Mouse (Mus musculus): ENCODE results near the gene Chaf1a. TPM values are rescaled to one million over a fixed set of nuclear protein-coding genes. Genes with fewer than 3 reads are reported as not detected.
A peak's percentile ranks its signal among the peaks of the same experiment; 100 is the strongest.

Gene Chaf1a
- polyA plus RNA-seq, 1 experiment from 2014 or later: 22.0 TPM

DNA sequence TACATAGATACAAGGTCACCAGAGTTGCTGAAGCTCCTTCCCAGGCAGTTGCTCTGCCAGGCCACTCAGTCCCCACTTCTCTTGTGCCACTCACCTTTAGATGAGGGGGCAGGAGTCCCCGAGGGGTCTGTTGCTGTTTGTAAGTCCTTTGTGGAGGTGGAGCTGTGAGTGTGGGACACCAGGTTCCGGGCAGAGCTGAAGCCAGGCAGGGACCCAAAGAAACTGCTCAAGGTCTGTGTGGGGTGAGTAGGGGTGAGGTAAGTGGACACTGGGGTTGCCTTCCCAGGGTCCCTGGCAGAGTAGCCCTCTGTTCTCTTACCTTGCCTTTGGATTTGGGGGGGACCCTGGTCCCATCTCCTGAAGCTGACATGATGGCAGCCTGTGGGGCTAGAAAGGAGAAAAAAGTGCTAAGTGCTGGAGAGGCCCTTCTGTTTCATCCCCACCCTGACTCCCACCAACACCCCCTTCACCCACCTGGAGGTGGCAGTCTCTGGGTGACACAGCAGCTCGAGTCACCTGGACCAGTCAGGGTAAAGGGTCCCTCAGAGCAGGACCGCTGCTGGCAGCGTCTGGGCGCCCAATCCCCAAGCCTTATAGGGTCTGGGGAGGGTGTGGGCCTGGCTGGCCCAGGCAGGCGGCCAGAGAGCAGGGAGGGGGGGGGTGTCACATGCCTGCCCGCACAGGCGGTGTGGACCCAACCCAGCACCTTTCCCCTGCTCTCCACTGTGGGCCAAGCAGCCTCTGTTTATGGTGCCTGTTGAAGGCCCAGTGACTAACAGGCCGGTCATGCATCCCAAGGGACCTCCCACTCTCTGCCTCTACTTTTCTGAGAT lies 69.2 kb downstream of the Chaf1a start, which contains the start of gene Plin4:
Gene Plin4, minus strand, starts transcription at position 585 of the 833 bp plus-strand sequence.
- Histone ChIP-seq H3K27ac (ENCODE audit: poor library complexity, severe bottlenecking) (no peak within 1 kb of the TSS), H3K9ac (0 out of 2 replicates have a peak within 1 kb of the TSS, but pooled peaks have one; percentile 7), H3K4me2 (no peak within 1 kb of the TSS), H3K4me1 (replicated peaks) (peaks cover 9% of the 10 kb centered on the region), H3K9me3 (replicated peaks) (no peaks in the 10 kb centered on the region), H3K36me3 (peaks cover 16% of the 10 kb centered on the region; the same call in 1 of the 2 replicates), H3K27me3 (replicated peaks) (no peaks in the 10 kb centered on the region), H3K4me3 (no peak within 1 kb of the TSS)
- WGBS: 46% methylated on average over 10 of the region's 10 CpGs
- 0 out of 2 replicates have a peak, but pooled peaks have one; percentile 34 for ATAC-seq (ENCODE audit: insufficient number of reproducible peaks, low FRiP score)

DNA sequence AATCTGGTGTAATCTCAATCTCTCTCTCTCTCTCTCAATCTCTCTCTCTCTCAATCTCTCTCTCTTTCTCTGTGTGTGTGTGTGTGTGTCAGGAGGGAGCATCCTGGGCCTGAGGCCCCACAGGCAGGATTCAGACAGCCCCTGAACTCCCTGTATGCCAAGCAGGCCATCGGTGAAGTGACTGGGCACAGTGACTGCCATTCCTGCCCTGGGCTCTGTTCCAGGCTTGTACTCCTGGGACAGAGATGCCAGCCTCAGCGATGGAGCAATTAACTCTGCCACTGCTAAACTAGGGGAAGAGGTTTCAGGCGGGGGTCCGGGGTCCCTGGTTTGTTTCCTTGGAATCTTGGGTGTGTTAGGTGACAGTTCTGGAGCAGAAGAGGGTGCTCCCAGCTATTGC lies 70.3 kb downstream of the Chaf1a start:
- 68% methylated on average over 4 of the region's 4 CpGs for WGBS
- H3K4me3 ChIP-seq: no peak overlapping the region
- H3K4me1 ChIP-seq (replicated peaks): peaks cover 9% of the 10 kb centered on the region
- no peaks in the 10 kb centered on the region for H3K9me3 ChIP-seq (replicated peaks)
- peaks cover 16% of the 10 kb centered on the region; the same call in 1 of the 2 replicates for H3K36me3 ChIP-seq
- no peak overlapping the region for H3K4me2 ChIP-seq
- 0 out of 2 replicates have a peak overlapping the region, but pooled peaks have one; percentile 7 for H3K9ac ChIP-seq
- H3K27ac ChIP-seq (ENCODE audit: poor library complexity, severe bottlenecking): no peak overlapping the region
- peaks cover 5% of the 10 kb centered on the region for H3K27me3 ChIP-seq (replicated peaks)
- no peak for ATAC-seq (ENCODE audit: insufficient number of reproducible peaks, low FRiP score)

DNA sequence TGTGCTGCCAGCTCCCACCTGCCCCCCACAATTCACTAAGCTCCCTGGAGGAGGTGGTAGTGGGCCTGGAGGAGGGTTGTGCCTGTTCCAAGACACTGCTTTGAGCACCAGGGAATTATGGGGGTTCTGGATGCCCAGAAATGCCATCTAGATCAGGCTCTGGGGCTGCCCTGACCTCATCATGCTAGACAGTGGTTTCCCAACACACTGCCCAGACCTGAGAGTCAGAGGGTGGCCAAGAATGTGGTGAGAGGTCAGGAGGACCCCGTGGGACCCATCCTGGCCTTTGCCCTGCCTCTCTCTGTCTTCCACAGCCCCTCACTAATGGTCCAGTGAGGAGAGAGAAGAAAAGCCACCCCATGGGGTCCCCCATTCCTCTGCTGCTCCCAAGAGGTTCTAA lies 70.8 kb downstream of the Chaf1a start:
- no peak overlapping the region for H3K4me2 ChIP-seq

DNA sequence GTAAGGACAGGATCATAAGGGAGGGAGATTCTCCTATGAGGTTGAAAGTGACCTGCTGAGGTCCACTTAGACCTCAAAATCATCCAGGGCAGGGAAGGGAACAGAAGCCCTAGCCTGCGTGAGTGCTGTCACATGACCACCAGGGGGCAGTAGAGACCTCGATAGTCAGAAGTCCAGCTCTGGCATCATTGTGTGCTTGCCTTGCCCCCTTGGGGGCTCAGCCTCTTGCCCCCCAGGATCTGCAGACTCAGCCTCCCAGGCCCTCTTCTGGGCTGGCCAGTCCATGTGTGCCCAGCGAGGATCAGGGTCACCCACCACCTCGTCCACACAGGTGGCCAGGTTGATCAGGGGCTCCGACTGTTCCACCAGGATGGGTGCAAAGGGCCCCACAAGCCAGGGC lies 71.6 kb downstream of the Chaf1a start:
- peaks cover 18% of the 10 kb centered on the region for H3K27me3 ChIP-seq (replicated peaks)
- ATAC-seq (ENCODE audit: insufficient number of reproducible peaks, low FRiP score): no peak; the same call in 1 of the 2 replicates
- H3K27ac ChIP-seq (ENCODE audit: poor library complexity, severe bottlenecking): no peak overlapping the region
- no peak overlapping the region for H3K9ac ChIP-seq
- peaks cover 9% of the 10 kb centered on the region for H3K4me1 ChIP-seq (replicated peaks)
- 45% methylated on average over 5 of the region's 5 CpGs for WGBS
- no peak overlapping the region for H3K4me3 ChIP-seq
- no peaks in the 10 kb centered on the region for H3K9me3 ChIP-seq (replicated peaks)
- H3K4me2 ChIP-seq: no peak overlapping the region
- peaks cover 16% of the 10 kb centered on the region; the same call in 1 of the 2 replicates for H3K36me3 ChIP-seq

More for the DNA sequence above, 70.8 kb downstream of the Chaf1a start:
- peaks cover 9% of the 10 kb centered on the region for H3K27me3 ChIP-seq (replicated peaks)
- H3K36me3 ChIP-seq: peaks cover 16% of the 10 kb centered on the region; the same call in 1 of the 2 replicates
- H3K4me3 ChIP-seq: no peak overlapping the region
- peaks cover 9% of the 10 kb centered on the region for H3K4me1 ChIP-seq (replicated peaks)
- H3K27ac ChIP-seq (ENCODE audit: poor library complexity, severe bottlenecking): no peak overlapping the region
- WGBS: 77% methylated on average over 1 of the region's 1 CpGs
- 0 out of 2 replicates have a peak overlapping the region, but pooled peaks have one; percentile 7 for H3K9ac ChIP-seq
- ATAC-seq (ENCODE audit: insufficient number of reproducible peaks, low FRiP score): no peak
- H3K9me3 ChIP-seq (replicated peaks): no peaks in the 10 kb centered on the region

DNA sequence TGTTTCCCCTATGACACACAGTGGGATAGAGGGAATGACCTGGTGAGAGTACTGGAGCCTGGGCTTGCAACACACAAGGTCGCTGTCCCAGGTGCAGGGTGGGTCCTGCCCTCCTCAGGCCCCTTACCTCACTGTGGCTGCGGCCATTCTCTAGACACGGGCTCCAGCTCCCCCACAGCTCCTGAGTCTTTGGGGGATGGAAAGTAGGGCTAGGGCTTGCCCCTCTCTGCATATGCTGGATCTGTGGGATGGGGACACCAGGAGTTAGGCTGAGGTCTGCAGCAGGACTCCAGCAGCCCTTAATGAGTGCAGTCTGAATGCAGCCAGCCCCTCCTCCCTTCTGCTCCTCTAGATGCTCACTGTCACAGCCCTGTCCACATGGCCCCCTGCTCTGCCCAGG lies 72.5 kb downstream of the Chaf1a start:
- Histone ChIP-seq H3K4me3 (no peak overlapping the region), H3K9me3 (replicated peaks) (no peaks in the 10 kb centered on the region), H3K9ac (no peak overlapping the region), H3K4me1 (replicated peaks) (peaks cover 15% of the 10 kb centered on the region), H3K27me3 (replicated peaks) (peaks cover 25% of the 10 kb centered on the region), H3K27ac (ENCODE audit: poor library complexity, severe bottlenecking) (no peak overlapping the region), H3K4me2 (no peak overlapping the region), H3K36me3 (peaks cover 10% of the 10 kb centered on the region; the same call in 1 of the 2 replicates)
- WGBS: 64% methylated on average over 3 of the region's 3 CpGs
- no peak for ATAC-seq (ENCODE audit: insufficient number of reproducible peaks, low FRiP score)

DNA sequence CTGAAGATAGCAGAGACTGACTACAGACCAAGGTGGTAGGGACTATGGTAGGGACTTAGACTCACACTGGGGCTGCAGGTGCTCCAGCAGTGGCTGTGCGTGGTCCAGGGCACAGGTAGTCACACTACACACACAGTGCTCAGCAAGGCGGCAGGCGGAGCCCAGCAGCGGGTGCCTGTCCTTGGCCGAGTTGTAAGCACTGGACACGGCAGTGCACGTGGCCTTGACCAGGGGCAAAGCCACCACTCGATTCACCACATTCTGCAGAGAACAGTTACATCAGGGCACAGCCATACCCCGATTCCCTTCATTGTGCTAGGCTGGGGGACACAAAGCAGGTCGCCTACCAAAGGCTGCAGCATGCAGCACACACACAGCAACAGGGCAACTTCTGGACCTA lies 76.0 kb downstream of the Chaf1a start:
- no peaks in the 10 kb centered on the region for H3K9me3 ChIP-seq (replicated peaks)
- no peak overlapping the region for H3K4me2 ChIP-seq
- no peak overlapping the region for H3K27ac ChIP-seq (ENCODE audit: poor library complexity, severe bottlenecking)
- peaks cover 23% of the 10 kb centered on the region for H3K4me1 ChIP-seq (replicated peaks)
- peaks cover 56% of the 10 kb centered on the region for H3K27me3 ChIP-seq (replicated peaks)
- no peak overlapping the region for H3K4me3 ChIP-seq
- ATAC-seq (ENCODE audit: insufficient number of reproducible peaks, low FRiP score): no peak
- 67% methylated on average over 10 of the region's 10 CpGs for WGBS
- H3K36me3 ChIP-seq: no peaks in the 10 kb centered on the region
- no peak overlapping the region for H3K9ac ChIP-seq

DNA sequence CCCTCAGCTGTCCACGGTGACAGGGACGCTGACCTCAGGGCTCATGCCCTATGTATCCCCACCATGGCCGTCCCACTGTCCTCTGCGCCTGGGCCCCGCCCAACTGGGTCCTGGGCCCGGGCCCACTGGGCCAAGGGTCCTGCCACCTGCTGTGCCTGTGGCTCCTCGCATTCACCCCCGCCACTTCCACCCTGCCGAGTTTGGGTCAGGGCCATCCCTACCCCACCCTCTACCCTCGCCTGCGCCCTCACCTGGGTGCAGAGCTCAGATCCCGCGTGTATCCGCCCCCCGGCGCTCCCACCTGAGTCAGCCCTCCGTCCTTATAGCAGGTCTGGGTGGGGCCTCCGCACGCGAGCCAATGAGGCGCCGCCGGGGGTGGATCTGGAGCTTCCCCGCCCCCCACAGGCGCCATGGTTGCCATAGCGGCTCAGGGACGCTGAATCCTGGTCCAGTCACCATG lies 77.0 kb downstream of the Chaf1a start, which contains the start of gene Plin5:
Gene Plin5, minus strand, starts transcription at position 346 of the 460 bp plus-strand sequence.
- Histone ChIP-seq H3K27me3 (replicated peaks) (peaks cover 67% of the 10 kb centered on the region), H3K4me2 (peak within 1 kb of the TSS; percentile 66), H3K4me3 (peak within 1 kb of the TSS; percentile 33), H3K27ac (ENCODE audit: poor library complexity, severe bottlenecking) (no peak within 1 kb of the TSS), H3K9me3 (replicated peaks) (peaks cover 5% of the 10 kb centered on the region), H3K36me3 (no peaks in the 10 kb centered on the region), H3K4me1 (replicated peaks) (peaks cover 23% of the 10 kb centered on the region), H3K9ac (no peak within 1 kb of the TSS)
- 1% methylated on average over 27 of the region's 27 CpGs for WGBS
- ATAC-seq (ENCODE audit: insufficient number of reproducible peaks, low FRiP score): peak; percentile 14; the same call in 1 of the 2 replicates

DNA sequence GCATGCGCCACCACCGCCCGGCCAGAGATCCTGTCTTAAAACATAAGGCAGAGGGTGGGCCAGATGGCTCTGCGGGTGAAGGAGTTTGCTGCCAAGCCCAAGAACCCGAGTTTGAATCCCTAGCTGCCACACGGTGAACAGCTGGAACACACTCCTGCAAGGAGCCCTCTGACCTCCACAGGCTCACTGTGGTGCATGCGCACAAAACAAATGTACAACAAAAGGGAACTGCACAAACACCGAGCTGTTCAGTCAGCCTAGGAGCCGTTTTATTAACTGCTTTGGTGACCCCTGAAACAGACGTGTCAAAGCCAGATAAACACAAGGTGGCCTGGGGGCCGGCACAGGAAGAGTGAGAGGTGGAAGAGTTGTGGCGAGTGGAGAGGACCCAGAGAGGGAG lies 79.2 kb downstream of the Chaf1a start:
- Histone ChIP-seq H3K4me1 (replicated peaks) (peaks cover 30% of the 10 kb centered on the region), H3K27me3 (replicated peaks) (peaks cover 88% of the 10 kb centered on the region), H3K9ac (no peak overlapping the region)

DNA sequence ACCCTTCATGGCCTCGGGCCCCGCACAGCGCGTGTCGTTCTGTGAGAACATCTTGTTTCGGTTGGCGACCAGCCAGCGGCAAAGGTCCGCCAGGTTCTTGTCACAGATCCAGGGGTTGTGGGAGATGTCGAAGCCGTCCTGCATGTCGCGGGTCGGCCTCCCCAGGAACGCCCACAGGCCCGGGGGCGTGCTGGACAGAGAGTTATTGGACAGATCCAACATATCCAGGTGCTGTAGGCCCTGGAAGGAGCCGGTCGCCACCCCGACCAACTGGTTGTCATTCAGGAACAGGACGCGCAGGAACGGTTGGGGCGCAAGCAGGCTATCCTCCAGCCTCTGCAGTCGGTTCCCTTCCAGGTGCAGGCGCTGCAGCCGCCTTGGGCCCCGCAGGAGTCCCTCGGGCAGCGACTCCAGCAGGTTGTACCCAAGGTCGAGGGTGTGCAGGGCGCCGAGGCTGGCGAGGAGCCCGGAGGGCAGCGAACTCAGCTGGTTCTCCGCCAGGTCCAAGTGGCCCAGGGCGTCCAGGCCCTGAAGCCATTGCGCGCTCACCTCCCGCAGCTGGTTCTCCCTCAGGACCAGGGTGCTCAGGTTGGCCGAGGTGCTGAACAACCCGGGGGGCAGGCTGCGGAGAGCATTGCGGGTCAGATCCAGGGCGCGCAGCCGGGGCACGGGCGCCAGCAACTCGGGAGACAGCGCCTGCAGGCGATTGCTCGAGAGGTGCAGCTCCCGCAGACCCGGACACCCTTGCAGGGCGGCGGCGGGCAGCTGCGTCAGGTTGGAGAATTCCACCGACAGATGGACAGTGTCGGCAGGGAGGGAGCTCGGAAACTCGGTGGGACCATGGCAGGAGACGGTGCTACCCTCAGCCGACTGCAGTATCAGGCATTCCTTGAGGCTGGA lies 80.0 kb downstream of the Chaf1a start:
- Histone ChIP-seq H3K27me3 (replicated peaks) (peaks cover 90% of the 10 kb centered on the region), H3K9me3 (replicated peaks) (peaks cover 16% of the 10 kb centered on the region), H3K9ac (peak overlapping the region; percentile 38), H3K4me2 (peak overlapping the region; percentile 65), H3K4me3 (peak overlapping the region; percentile 38), H3K4me1 (replicated peaks) (peaks cover 34% of the 10 kb centered on the region), H3K36me3 (no peaks in the 10 kb centered on the region), H3K27ac (ENCODE audit: poor library complexity, severe bottlenecking) (no peak overlapping the region)
- 4% methylated on average over 66 of the region's 66 CpGs for WGBS
- ATAC-seq (ENCODE audit: insufficient number of reproducible peaks, low FRiP score): 0 out of 2 replicates have a peak, but pooled peaks have one; percentile 1

More for the DNA sequence above, 79.2 kb downstream of the Chaf1a start:
- H3K36me3 ChIP-seq: no peaks in the 10 kb centered on the region
- no peak overlapping the region for H3K27ac ChIP-seq (ENCODE audit: poor library complexity, severe bottlenecking)
- no peak for ATAC-seq (ENCODE audit: insufficient number of reproducible peaks, low FRiP score)
- 33% methylated on average over 12 of the region's 12 CpGs for WGBS
- H3K4me2 ChIP-seq: peak overlapping the region; percentile 65
- H3K4me3 ChIP-seq: peak overlapping the region; percentile 38
- H3K9me3 ChIP-seq (replicated peaks): peaks cover 16% of the 10 kb centered on the region

DNA sequence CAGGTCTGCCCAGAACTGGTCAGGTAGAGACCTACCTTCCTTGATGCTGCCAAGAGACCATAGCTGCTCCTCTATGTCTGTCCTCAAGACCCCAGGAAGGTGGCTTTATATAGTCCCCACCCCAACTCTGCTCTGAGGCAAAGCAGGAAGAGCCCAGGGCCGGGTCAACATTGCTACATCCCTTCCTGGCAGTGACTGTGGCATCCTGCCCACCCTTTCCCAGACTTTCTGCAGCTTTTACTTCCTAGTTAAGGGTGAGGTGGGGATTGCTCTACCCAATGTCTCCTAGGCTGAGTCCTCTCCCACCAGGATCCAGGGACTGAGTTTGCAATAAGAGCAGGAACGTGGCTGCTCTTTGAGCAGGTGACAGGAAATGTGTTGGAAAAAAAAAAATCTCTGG lies 81.6 kb downstream of the Chaf1a start, which contains the start of gene Lrg1:
Gene Lrg1, minus strand, starts transcription at position 176 of the 400 bp plus-strand sequence.
- H3K4me1 ChIP-seq (replicated peaks): peaks cover 34% of the 10 kb centered on the region

More for the DNA sequence above, 81.6 kb downstream of the Chaf1a start, which contains the start of gene Lrg1:
- Histone ChIP-seq H3K9me3 (replicated peaks) (peaks cover 16% of the 10 kb centered on the region), H3K36me3 (no peaks in the 10 kb centered on the region), H3K9ac (no peak within 1 kb of the TSS; the same call in 1 of the 2 replicates), H3K4me3 (peak within 1 kb of the TSS; percentile 38; the same call in 1 of the 2 replicates), H3K27ac (ENCODE audit: poor library complexity, severe bottlenecking) (no peak within 1 kb of the TSS), H3K4me2 (no peak within 1 kb of the TSS), H3K27me3 (replicated peaks) (peaks cover 84% of the 10 kb centered on the region)
- 57% methylated on average over 2 of the region's 2 CpGs for whole genome bisulfite sequencing
- no peak for ATAC-seq (ENCODE audit: insufficient number of reproducible peaks, low FRiP score)
